Mouse (Mus musculus): ENCODE data around the gene Prss28. TPM values are rescaled to one million over a fixed set of nuclear protein-coding genes. Genes with fewer than 3 reads are reported as not detected.

The Prss28 gene
- polyA plus RNA-seq, 1 experiment from 2014 or later = not detected

GRCm38 (mm10) chr17:25282133-25282532 lies 26.3 kb upstream of the Prss28 start:
- H3K9me3 ChIP-seq (ENCODE audit: control insufficient read depth, low read length) = no peaks in the 10 kb centered on the region
- no peak for ATAC-seq (replicated peaks; ENCODE audit: low FRiP score)
- H3K36me3 ChIP-seq (ENCODE audit: control insufficient read depth, insufficient read depth, low read length) = no peaks in the 10 kb centered on the region
- no peak overlapping the region for H3K4me2 ChIP-seq (ENCODE audit: low read depth, low read length, severe bottlenecking)
- H3K27me3 ChIP-seq (ENCODE audit: control insufficient read depth, insufficient read depth, low read length) = no peaks in the 10 kb centered on the region
- H3K27ac ChIP-seq (ENCODE audit: low read depth, low read length) = no peak overlapping the region
- WGBS = 46% methylated on average over 11 of the region's 11 CpGs
- no peak for DNase-seq (ENCODE audit: low spot score)
- H3K4me1 ChIP-seq (replicated peaks; ENCODE audit: control insufficient read depth, insufficient read depth, low read length) = no peaks in the 10 kb centered on the region
- H3K9ac ChIP-seq (ENCODE audit: low read length) = no peak overlapping the region
- no peak overlapping the region for H3K4me3 ChIP-seq (ENCODE audit: low read depth, low read length)

GRCm38 (mm10) chr17:25285033-25285432 lies 23.4 kb upstream of the Prss28 start:
- Histone ChIP-seq H3K36me3 (ENCODE audit: control insufficient read depth, insufficient read depth, low read length) (no peaks in the 10 kb centered on the region), H3K4me1 (replicated peaks; ENCODE audit: control insufficient read depth, insufficient read depth, low read length) (no peaks in the 10 kb centered on the region), H3K9me3 (ENCODE audit: control insufficient read depth, low read length) (no peaks in the 10 kb centered on the region), H3K4me2 (ENCODE audit: low read depth, low read length, severe bottlenecking) (no peak overlapping the region), H3K4me3 (ENCODE audit: low read depth, low read length) (no peak overlapping the region), H3K27ac (ENCODE audit: low read depth, low read length) (no peak overlapping the region), H3K27me3 (ENCODE audit: control insufficient read depth, insufficient read depth, low read length) (no peaks in the 10 kb centered on the region), H3K9ac (ENCODE audit: low read length) (no peak overlapping the region)
- DNase-seq (ENCODE audit: low spot score) (peak; percentile 77), ATAC-seq (replicated peaks; ENCODE audit: low FRiP score) (no peak)
- 27% methylated on average over 3 of the region's 3 CpGs for WGBS

GRCm38 (mm10) chr17:25288842-25289241 lies 19.6 kb upstream of the Prss28 start:
- H3K27me3 ChIP-seq (ENCODE audit: control insufficient read depth, insufficient read depth, low read length) = no peaks in the 10 kb centered on the region
- ATAC-seq (replicated peaks; ENCODE audit: low FRiP score) (no peak), DNase-seq (ENCODE audit: low spot score) (peak; percentile 69)
- 20% methylated on average over 4 of the region's 4 CpGs for WGBS
- H3K36me3 ChIP-seq (ENCODE audit: control insufficient read depth, insufficient read depth, low read length) = no peaks in the 10 kb centered on the region
- no peak overlapping the region for H3K9ac ChIP-seq (ENCODE audit: low read length)
- H3K4me3 ChIP-seq (ENCODE audit: low read depth, low read length) = no peak overlapping the region
- no peaks in the 10 kb centered on the region for H3K9me3 ChIP-seq (ENCODE audit: control insufficient read depth, low read length)
- H3K27ac ChIP-seq (ENCODE audit: low read depth, low read length) = no peak overlapping the region
- no peak overlapping the region for H3K4me2 ChIP-seq (ENCODE audit: low read depth, low read length, severe bottlenecking)
- H3K4me1 ChIP-seq (replicated peaks; ENCODE audit: control insufficient read depth, insufficient read depth, low read length) = no peaks in the 10 kb centered on the region

GRCm38 (mm10) chr17:25290411-25290810 lies 18.0 kb upstream of the Prss28 start:
- ATAC-seq (replicated peaks; ENCODE audit: low FRiP score) (no peak), DNase-seq (ENCODE audit: low spot score) (peak; percentile 38)
- Histone ChIP-seq H3K27ac (ENCODE audit: low read depth, low read length) (no peak overlapping the region), H3K36me3 (ENCODE audit: control insufficient read depth, insufficient read depth, low read length) (no peaks in the 10 kb centered on the region), H3K27me3 (ENCODE audit: control insufficient read depth, insufficient read depth, low read length) (no peaks in the 10 kb centered on the region), H3K4me3 (ENCODE audit: low read depth, low read length) (no peak overlapping the region), H3K9me3 (ENCODE audit: control insufficient read depth, low read length) (no peaks in the 10 kb centered on the region), H3K9ac (ENCODE audit: low read length) (no peak overlapping the region), H3K4me1 (replicated peaks; ENCODE audit: control insufficient read depth, insufficient read depth, low read length) (no peaks in the 10 kb centered on the region), H3K4me2 (ENCODE audit: low read depth, low read length, severe bottlenecking) (no peak overlapping the region)
- WGBS = 30% methylated on average over 4 of the region's 4 CpGs

GRCm38 (mm10) chr17:25293495-25293894 lies 15.0 kb upstream of the Prss28 start:
- Histone ChIP-seq H3K9me3 (ENCODE audit: control insufficient read depth, low read length) (no peaks in the 10 kb centered on the region), H3K4me3 (ENCODE audit: low read depth, low read length) (no peak overlapping the region), H3K36me3 (ENCODE audit: control insufficient read depth, insufficient read depth, low read length) (no peaks in the 10 kb centered on the region), H3K27me3 (ENCODE audit: control insufficient read depth, insufficient read depth, low read length) (no peaks in the 10 kb centered on the region), H3K4me2 (ENCODE audit: low read depth, low read length, severe bottlenecking) (no peak overlapping the region), H3K27ac (ENCODE audit: low read depth, low read length) (no peak overlapping the region), H3K9ac (ENCODE audit: low read length) (no peak overlapping the region), H3K4me1 (replicated peaks; ENCODE audit: control insufficient read depth, insufficient read depth, low read length) (no peaks in the 10 kb centered on the region)
- 83% methylated on average over 5 of the region's 5 CpGs for WGBS
- ATAC-seq (replicated peaks; ENCODE audit: low FRiP score) (no peak), DNase-seq (ENCODE audit: low spot score) (no peak)

- 64% methylated on average over 1 of the region's 1 CpGs for WGBS
- H3K4me1 ChIP-seq (replicated peaks; ENCODE audit: control insufficient read depth, insufficient read depth, low read length) = no peaks in the 10 kb centered on the region
- H3K36me3 ChIP-seq (ENCODE audit: control insufficient read depth, insufficient read depth, low read length) = no peaks in the 10 kb centered on the region
- H3K9me3 ChIP-seq (ENCODE audit: control insufficient read depth, low read length) = no peaks in the 10 kb centered on the region
- ATAC-seq (replicated peaks; ENCODE audit: low FRiP score) = no peak
- no peak overlapping the region for H3K9ac ChIP-seq (ENCODE audit: low read length)
- no peak overlapping the region for H3K27ac ChIP-seq (ENCODE audit: low read depth, low read length)
- DNase-seq (ENCODE audit: low spot score) = no peak
- no peaks in the 10 kb centered on the region for H3K27me3 ChIP-seq (ENCODE audit: control insufficient read depth, insufficient read depth, low read length)
- no peak overlapping the region for H3K4me3 ChIP-seq (ENCODE audit: low read depth, low read length)
- no peak overlapping the region for H3K4me2 ChIP-seq (ENCODE audit: low read depth, low read length, severe bottlenecking)
These were observed 14.3 kb upstream of the Prss28 start for GRCm38 (mm10) chr17:25294111-25294510.

GRCm38 (mm10) chr17:25298094-25298493 lies 10.4 kb upstream of the Prss28 start, which contains the start of gene Prss34:
Gene Prss34, plus strand, starts transcription at chr17:25298394.
- Histone ChIP-seq H3K4me3 (ENCODE audit: low read depth, low read length) (no peak within 1 kb of the TSS), H3K9me3 (ENCODE audit: control insufficient read depth, low read length) (no peaks in the 10 kb centered on the region), H3K9ac (ENCODE audit: low read length) (no peak within 1 kb of the TSS), H3K4me2 (ENCODE audit: low read depth, low read length, severe bottlenecking) (no peak within 1 kb of the TSS), H3K27me3 (ENCODE audit: control insufficient read depth, insufficient read depth, low read length) (no peaks in the 10 kb centered on the region), H3K36me3 (ENCODE audit: control insufficient read depth, insufficient read depth, low read length) (no peaks in the 10 kb centered on the region), H3K4me1 (replicated peaks; ENCODE audit: control insufficient read depth, insufficient read depth, low read length) (no peaks in the 10 kb centered on the region), H3K27ac (ENCODE audit: low read depth, low read length) (no peak within 1 kb of the TSS)
- ATAC-seq (replicated peaks; ENCODE audit: low FRiP score) (no peak), DNase-seq (ENCODE audit: low spot score) (no peak)
- WGBS = 93% methylated on average over 5 of the region's 5 CpGs

GRCm38 (mm10) chr17:25318354-25318753 lies 9.9 kb downstream of the Prss28 start, which contains the start of gene Prss29:
Gene Prss29, plus strand, starts transcription at chr17:25318654.
- no peak for DNase-seq (ENCODE audit: low spot score)
- Histone ChIP-seq H3K27ac (ENCODE audit: low read depth, low read length) (no peak within 1 kb of the TSS), H3K36me3 (ENCODE audit: control insufficient read depth, insufficient read depth, low read length) (no peaks in the 10 kb centered on the region), H3K4me1 (replicated peaks; ENCODE audit: control insufficient read depth, insufficient read depth, low read length) (no peaks in the 10 kb centered on the region), H3K9ac (ENCODE audit: low read length) (no peak within 1 kb of the TSS), H3K4me2 (ENCODE audit: low read depth, low read length, severe bottlenecking) (no peak within 1 kb of the TSS), H3K27me3 (ENCODE audit: control insufficient read depth, insufficient read depth, low read length) (no peaks in the 10 kb centered on the region), H3K4me3 (ENCODE audit: low read depth, low read length) (no peak within 1 kb of the TSS), H3K9me3 (ENCODE audit: control insufficient read depth, low read length) (no peaks in the 10 kb centered on the region)
- 84% methylated on average over 5 of the region's 5 CpGs for WGBS
- ATAC-seq (replicated peaks; ENCODE audit: low FRiP score) = no peak

GRCm38 (mm10) chr17:25320819-25321218 lies 12.4 kb downstream of the Prss28 start:
- Histone ChIP-seq H3K4me2 (ENCODE audit: low read depth, low read length, severe bottlenecking) (no peak overlapping the region), H3K9ac (ENCODE audit: low read length) (no peak overlapping the region), H3K9me3 (ENCODE audit: control insufficient read depth, low read length) (no peaks in the 10 kb centered on the region), H3K4me3 (ENCODE audit: low read depth, low read length) (no peak overlapping the region), H3K27ac (ENCODE audit: low read depth, low read length) (no peak overlapping the region), H3K4me1 (replicated peaks; ENCODE audit: control insufficient read depth, insufficient read depth, low read length) (no peaks in the 10 kb centered on the region), H3K27me3 (ENCODE audit: control insufficient read depth, insufficient read depth, low read length) (no peaks in the 10 kb centered on the region), H3K36me3 (ENCODE audit: control insufficient read depth, insufficient read depth, low read length) (no peaks in the 10 kb centered on the region)
- DNase-seq (ENCODE audit: low spot score) (no peak), ATAC-seq (replicated peaks; ENCODE audit: low FRiP score) (no peak)
- WGBS = 90% methylated on average over 8 of the region's 8 CpGs
